Mouse (Mus musculus): ENCODE results near the gene Lag3.

Lag3 gene

GRCm38 (mm10) chr6:124858561-124859318 is 52.8 kb downstream of the Lag3 start:
- DNase-seq (ENCODE audit: low spot score) = no peak

GRCm38 (mm10) chr6:124857840-124858530 is 53.5 kb downstream of the Lag3 start:
- no peak for DNase-seq (ENCODE audit: low spot score)

GRCm38 (mm10) chr6:124856916-124857839 is 54.3 kb downstream of the Lag3 start, which contains the start of gene P3h3:
TSS of gene P3h3 (minus strand) at chr6:124857752.
- peak; percentile 56 for DNase-seq (ENCODE audit: low spot score)

- DNase-seq (ENCODE audit: low spot score) = no peak
These were observed 55.2 kb downstream of the Lag3 start for GRCm38 (mm10) chr6:124856321-124856720.

GRCm38 (mm10) chr6:124854647-124855046 is 56.9 kb downstream of the Lag3 start:
- no peak for DNase-seq (ENCODE audit: low spot score)

All from ovary, postnatal 10 days (tissue).